In genomic region chr17:78142431-78142830, GRCm38 (mm10) we compare ENCODE assay signal across 19 mouse cellular contexts. TPM values are rescaled to one million over a fixed set of nuclear protein-coding genes. Genes with fewer than 3 reads are reported as not detected.
DNase-seq lines count a peak whose midpoint lies in the region; ATAC-seq and TF ChIP-seq lines count a peak whose summit lies in the region.
"Had no signal": no experiment of that assay in that cellular context is flagged by ENCODE, and none has a peak within 500 bp of the region (broad histone marks: within the 10 kb centered on the region; RNA-seq: fewer than 3 reads in every experiment).

No protein-coding gene starts in this region.

- WGBS in intestine, postnatal 0 days, result 80% methylated on average over 7 of the region's 7 CpGs
- 74% methylated on average over 7 of the region's 7 CpGs for WGBS in lung, adult 2 months

- no peaks in the 10 kb centered on the region for H3K27me3 ChIP-seq in intestine, postnatal 0 days (replicated peaks; ENCODE audit: control insufficient read depth, insufficient read depth, low read length)
- H3K27me3 ChIP-seq: CH12.LX had no signal

- H3K27ac ChIP-seq in intestine, postnatal 0 days (ENCODE audit: low read depth, low read length), result no peak overlapping the region

- no peaks in the 10 kb centered on the region for H3K4me1 ChIP-seq in intestine, postnatal 0 days (replicated peaks; ENCODE audit: control insufficient read depth, insufficient read depth, low read length)
- H3K4me1 ChIP-seq in lung, adult 2 months (ENCODE audit: control insufficient read depth, insufficient read depth, low read length), result no peaks in the 10 kb centered on the region

- H3K9ac ChIP-seq in intestine, postnatal 0 days (ENCODE audit: low read depth, low read length), result no peak overlapping the region

- no peaks in the 10 kb centered on the region for H3K9me3 ChIP-seq in intestine, postnatal 0 days (ENCODE audit: control insufficient read depth)
- H3K9me3 ChIP-seq: G1E had no signal

- ATAC-seq in intestine, postnatal 0 days, result no peak
- ATAC-seq: activated CD4-positive, CD25-positive, alpha-beta regulatory T cell, adult 4 months; CD4-positive, CD25-positive, alpha-beta regulatory T cell, adult 4 months; Patski had no signal

- no peak overlapping the region for H3K4me3 ChIP-seq in intestine, postnatal 0 days (ENCODE audit: low read depth, low read length)
- no peak overlapping the region for H3K4me3 ChIP-seq in lung, adult 2 months (replicated peaks; ENCODE audit: extremely low read depth, low read depth, low read length)

- TF ChIP-seq POLR2A in lung, adult 2 months (IDR thresholded peaks at IDR 0.05; ENCODE audit: borderline replicate concordance, extremely low read depth, low read depth, low read length), result no peak

- H3K36me3 ChIP-seq in intestine, postnatal 0 days (ENCODE audit: control insufficient read depth, insufficient read depth), result no peaks in the 10 kb centered on the region
- H3K36me3 ChIP-seq: G1E had no signal

- TF ChIP-seq CTCF in intestine, postnatal 0 days (IDR thresholded peaks at IDR 0.05; ENCODE audit: low read depth), result no peak
- TF ChIP-seq CTCF in lung, adult 2 months (IDR thresholded peaks at IDR 0.05; ENCODE audit: insufficient read depth, low read length), result no peak

- DNase-seq in fat pad, adult 2 months (ENCODE audit: extremely low read depth, low read depth, low spot score), result peak; percentile 83
- peak; percentile 92 for DNase-seq in gonadal fat pad, adult 2 months (ENCODE audit: low read depth)
- no peak for DNase-seq in lung, adult 2 months
- DNase-seq: adrenal gland, adult 2 months; adrenal gland, adult 8-10 months; adrenal gland, postnatal 10 days; adrenal gland, postnatal 14 days; adrenal gland, postnatal 25 days; adrenal gland, postnatal 36 days; B cell, adult 2 months; cerebellum, adult 11 months; cerebellum, adult 11-12 months; cerebellum, adult 18-20 months had no signal

- H3K4me2 ChIP-seq in intestine, postnatal 0 days (replicated peaks; ENCODE audit: low read depth), result no peak overlapping the region

RNA-seq across cellular contexts. Expression of gene Crim1, which starts 57.6 kb away (rescaled TPM):
- polyA plus RNA-seq in gonadal fat pad, adult 2 months (2012; rRNA removed), result 44.6 and 46.9 TPM in 2 replicates
- polyA plus RNA-seq in intestine, postnatal 0 days (2015; fragmentation: Nextera tagmentation; extraction: Ambion mirVana), result 7.7 and 9.0 TPM in 2 replicates
- 95.7 and 119 TPM in 2 replicates for polyA plus RNA-seq in lung, adult 2 months (2012; rRNA removed)
